Mouse (Mus musculus) hindbrain, embryonic 13.5 days (tissue): Measurements from ENCODE around the gene Gm8693. TPM values are rescaled to one million over a fixed set of nuclear protein-coding genes. Genes with fewer than 3 reads are reported as not detected.
"Not testable (repeated sequence)": the region's sequence is repeated elsewhere in the genome, so short reads cannot be mapped to it uniquely, and the experiment has no call there.

Experiments
- ATAC-seq: fragments of 200-750 bp; cut with Nextera tagmentation; 2 replicates; pipeline ENCODE4 v1.8.0; 2017; ENCODE audit warnings: moderate TSS enrichment; ENCODE audit not compliant: low FRiP score
- H3K27ac ChIP-seq: fragments of 300-500 bp; sonication (generic); 2 replicates; pipeline ENCODE4 v1.5.1; 2015; ENCODE audit warnings: inconsistent platforms, mild to moderate bottlenecking, moderate library complexity
- H3K27me3 ChIP-seq: fragments of 300-500 bp; sonication (generic); 2 replicates; pipeline ENCODE4 v1.6.1; 2015; ENCODE audit warnings: mild to moderate bottlenecking, inconsistent platforms
- H3K36me3 ChIP-seq: fragments of 300-500 bp; sonication (generic); 2 replicates; pipeline ENCODE4 v1.6.1; 2015; ENCODE audit warnings: mild to moderate bottlenecking, inconsistent platforms
- H3K4me1 ChIP-seq: fragments of 300-500 bp; sonication (generic); replicated peaks from 2 replicates; pipeline ENCODE4 v1.6.1; 2015; ENCODE audit warnings: inconsistent platforms
- H3K4me2 ChIP-seq: fragments of 300-500 bp; sonication (generic); 2 replicates; pipeline ENCODE4 v1.6.1; 2015; ENCODE audit warnings: inconsistent platforms, mild to moderate bottlenecking, moderate library complexity
- H3K4me3 ChIP-seq: fragments of 300-500 bp; sonication (generic); 2 replicates; pipeline ENCODE4 v1.5.1; 2015; ENCODE audit warnings: mild to moderate bottlenecking, inconsistent platforms
- H3K9ac ChIP-seq: fragments of 300-500 bp; sonication (generic); 2 replicates; pipeline ENCODE4 v1.6.1; 2015; ENCODE audit warnings: mild to moderate bottlenecking, inconsistent platforms
- H3K9me3 ChIP-seq: fragments of 300-500 bp; sonication (generic); 2 replicates; pipeline ENCODE4 v1.6.1; 2016; ENCODE audit warnings: inconsistent platforms
- WGBS: fragments of 180-500 bp; shearing (Covaris S2); methylation state at CpG from one replicate; pipeline ENCODE4 v1.1.7; 2015; 5-methylcytosine and 5-hydroxymethylcytosine counted together
- polyA plus RNA-seq: library from polyadenylated mRNA; unstranded; fragments of >200 nt; fragmentation: Nextera tagmentation; extraction: Ambion mirVana; gene quantifications from 2 replicates; pipeline ENCODE4 v1.2.1, GENCODE M21; 2015

Gm8693 gene
- polyA plus RNA-seq = not detected in 2 replicates

DNA sequence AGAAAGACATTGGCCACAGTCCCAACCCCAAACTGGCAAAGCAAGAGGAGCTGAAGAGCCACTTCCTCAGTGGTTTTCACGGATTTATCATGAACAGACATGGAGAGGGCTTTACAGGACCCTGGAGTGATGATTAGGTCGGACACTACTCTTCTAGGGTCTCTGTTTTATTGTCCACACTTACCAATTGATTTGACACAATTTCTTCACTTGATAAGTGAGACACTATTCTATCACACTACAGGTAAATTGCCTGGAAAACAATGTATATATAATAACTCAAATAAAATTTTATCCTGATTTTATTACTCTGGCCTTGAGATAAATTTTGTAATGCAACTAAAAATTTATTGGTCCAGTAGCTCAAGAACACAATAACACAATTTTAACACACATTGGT is at the start of gene Gm8693:
Gm8693 (minus strand) TSS at position 101 of the 400 bp plus-strand sequence.
- not testable (repeated sequence) for H3K27ac ChIP-seq, H3K9ac ChIP-seq, ATAC-seq, H3K4me3 ChIP-seq, H3K4me2 ChIP-seq, H3K27me3 ChIP-seq, H3K36me3 ChIP-seq, H3K4me1 ChIP-seq, H3K9me3 ChIP-seq
- no CpG with 5 or more reads among the region's 2 CpGs for WGBS

DNA sequence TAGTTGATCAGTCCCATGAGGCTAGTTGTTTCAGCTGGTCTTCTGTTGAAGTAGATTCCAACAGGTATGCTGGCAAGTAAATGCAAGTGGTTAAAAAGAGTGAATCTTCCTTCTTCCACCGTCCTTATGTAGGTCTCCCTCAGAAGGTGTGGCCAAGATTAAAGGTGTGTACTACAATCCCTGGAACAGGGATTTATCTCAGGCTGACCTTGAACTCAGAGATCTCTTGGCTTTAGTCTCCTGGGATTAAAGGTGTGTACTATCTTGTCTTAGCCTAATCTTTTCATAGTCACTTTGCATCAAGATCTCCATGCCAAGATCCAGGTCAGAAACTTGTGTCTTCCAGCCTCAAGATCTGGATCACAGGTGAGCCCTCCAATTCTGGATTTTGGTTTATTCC is 27.5 kb upstream of the Gm8693 start, which contains the start of gene Gm4567:
Gm4567 (minus strand) TSS at position 101 of the 400 bp plus-strand sequence.
- not testable (repeated sequence) for H3K36me3 ChIP-seq, H3K9ac ChIP-seq, H3K27ac ChIP-seq, H3K27me3 ChIP-seq, H3K4me1 ChIP-seq, H3K9me3 ChIP-seq, H3K4me2 ChIP-seq, ATAC-seq, H3K4me3 ChIP-seq
- WGBS = no CpG with 5 or more reads among the region's 1 CpGs

DNA sequence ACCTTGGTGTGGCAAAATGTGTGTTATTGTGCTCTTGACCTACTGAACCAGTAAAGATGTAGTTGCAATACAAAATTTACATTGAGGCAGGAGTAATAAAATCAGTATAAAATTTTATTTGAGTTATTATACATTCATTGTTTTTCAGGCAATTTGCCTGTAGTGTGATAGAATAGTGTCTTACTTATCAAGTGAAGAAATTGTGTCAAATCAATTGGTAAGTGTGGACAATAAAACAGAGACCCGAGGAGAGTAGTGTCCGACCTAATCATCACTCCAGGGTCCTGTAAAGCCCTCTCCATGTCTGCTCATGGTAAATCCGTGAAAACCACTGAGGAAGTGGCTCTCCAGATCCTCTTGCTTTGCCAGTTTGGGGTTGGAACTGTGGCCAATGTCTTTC is 34.4 kb downstream of the Gm8693 start, which contains the start of gene Vmn1r155:
Vmn1r155 (plus strand) TSS at position 301 of the 400 bp plus-strand sequence.
- no CpG with 5 or more reads among the region's 3 CpGs for WGBS
- not testable (repeated sequence) for ATAC-seq, H3K4me2 ChIP-seq

More for the DNA sequence above, 34.4 kb downstream of the Gm8693 start, which contains the start of gene Vmn1r155:
- H3K36me3 ChIP-seq, H3K9me3 ChIP-seq, H3K4me1 ChIP-seq, H3K27ac ChIP-seq, H3K9ac ChIP-seq, H3K27me3 ChIP-seq, H3K4me3 ChIP-seq: not testable (repeated sequence)

Other genes starting within 250 kb of the Gm8693 start
- not detected in 2 replicates for gene Gm10665, start 228.2 kb downstream of the Gm8693 start, polyA plus RNA-seq
- not detected in 2 replicates for gene Vmn1r151, start 192.6 kb downstream of the Gm8693 start, polyA plus RNA-seq
- gene Vmn1r152, start 169.3 kb downstream of the Gm8693 start, polyA plus RNA-seq = not detected in 2 replicates
- gene Gm8677, start 157.4 kb downstream of the Gm8693 start, polyA plus RNA-seq = not detected in 2 replicates
- gene Gm4201, start 127.0 kb downstream of the Gm8693 start, polyA plus RNA-seq = not detected in 2 replicates
- not detected in 2 replicates for gene Gm4565, start 104.2 kb downstream of the Gm8693 start, polyA plus RNA-seq
- gene Vmn1r155, start 34.3 kb downstream of the Gm8693 start, polyA plus RNA-seq = not detected in 2 replicates
- gene Gm4567, start 27.4 kb upstream of the Gm8693 start, polyA plus RNA-seq = not detected in 2 replicates
- not detected in 2 replicates for gene Vmn1r157, start 69.4 kb upstream of the Gm8693 start, polyA plus RNA-seq
- gene Vmn1r158, start 98.5 kb upstream of the Gm8693 start, polyA plus RNA-seq = not detected in 2 replicates
- gene Vmn1r159, start 151.3 kb upstream of the Gm8693 start, polyA plus RNA-seq = not detected in 2 replicates
- gene Vmn1r160, start 178.9 kb upstream of the Gm8693 start, polyA plus RNA-seq = not detected in 2 replicates